In genomic region chr9:101404034-101404433, GRCm38 (mm10) we compare ENCODE assay signal across 10 mouse cellular contexts.
"Had no signal": no experiment of that assay in that cellular context is flagged by ENCODE, and none has a peak within 500 bp of the region (broad histone marks: within the 10 kb centered on the region; RNA-seq: fewer than 3 reads in every experiment).

No protein-coding gene starts in this region.

- H3K9ac ChIP-seq: kidney, embryonic 15.5 days; liver, embryonic 15.5 days had no signal

- H3K9me3 ChIP-seq: kidney, embryonic 15.5 days; limb, embryonic 10.5 days; liver, embryonic 15.5 days had no signal

- H3K36me3 ChIP-seq: kidney, embryonic 15.5 days; limb, embryonic 10.5 days; liver, embryonic 15.5 days had no signal

- H3K27ac ChIP-seq: kidney, embryonic 15.5 days; left cerebral cortex, adult 2 months; limb, embryonic 10.5 days; liver, embryonic 15.5 days had no signal

- H3K27me3 ChIP-seq: kidney, embryonic 15.5 days; liver, embryonic 15.5 days had no signal

- H3K4me3 ChIP-seq: kidney, embryonic 15.5 days; left cerebral cortex, adult 2 months; limb, embryonic 10.5 days; liver, embryonic 15.5 days had no signal

- H3K4me1 ChIP-seq: liver, embryonic 15.5 days had no signal

- DNase-seq: lung, adult 2 months; lung, postnatal 36 days; right cerebral cortex, postnatal 25 days; thymus, postnatal 36 days had no signal

- H3K4me2 ChIP-seq: kidney, embryonic 15.5 days; liver, embryonic 11.5 days; liver, embryonic 15.5 days had no signal

- ATAC-seq: lung, postnatal 0 days had no signal
